Mouse (Mus musculus) heart, adult 2 months (tissue): ENCODE data around the gene Timm50.

Source experiments
- CTCF ChIP-seq: fragments of 200-600 bp; IDR thresholded peaks from 2 replicates; pipeline ENCODE4 v1.8.1; 2022; ENCODE audit warnings: antibody characterized with exemption, mild to moderate bottlenecking, moderate library complexity
- POLR2A ChIP-seq: fragments of 200-500 bp; IDR thresholded peaks from 2 replicates; pipeline ENCODE4 v1.6.1; 2011; ENCODE audit warnings: mild to moderate bottlenecking, low read depth, low read length, control low read depth; ENCODE audit not compliant: insufficient read depth

DNA sequence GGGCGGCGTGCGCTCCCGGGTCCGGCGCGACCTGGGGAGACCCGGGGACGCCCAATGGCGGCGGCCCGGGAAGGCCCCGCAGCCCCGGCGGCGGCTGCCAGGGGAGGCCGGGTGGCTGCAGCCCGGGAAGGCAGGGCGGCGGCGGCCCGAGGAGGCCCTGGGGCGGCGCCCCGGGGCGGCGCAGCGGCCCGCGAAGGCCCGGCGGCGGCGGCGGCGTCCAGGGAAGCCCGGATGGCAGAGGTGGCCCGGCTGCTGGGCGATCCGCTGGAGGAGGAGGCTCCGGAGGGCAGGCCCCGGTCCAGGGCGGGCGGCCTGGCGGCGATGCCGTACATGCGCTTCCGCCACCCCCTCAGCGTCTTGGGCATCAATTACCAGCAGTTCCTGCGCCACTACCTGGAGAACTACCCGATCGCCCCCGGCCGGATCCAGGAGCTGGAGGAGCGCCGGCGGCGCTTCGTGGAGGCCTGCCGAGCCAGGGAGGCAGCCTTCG lies 43.8 kb downstream of the Timm50 start:
- no peak for TF ChIP-seq POLR2A
- no peak for TF ChIP-seq CTCF
